9 mouse cellular contexts compared by ENCODE assay signal in genomic region chr1:76283322-76283721, GRCm38 (mm10).
DNase-seq lines count a peak whose midpoint lies in the region; ATAC-seq and TF ChIP-seq lines count a peak whose summit lies in the region.
"Had no signal": no experiment of that assay in that cellular context is flagged by ENCODE, and none has a peak within 500 bp of the region (broad histone marks: within the 10 kb centered on the region; RNA-seq: fewer than 3 reads in every experiment).

No protein-coding gene starts in this region.

- no peak for TF ChIP-seq CTCF in brain, embryonic 14.5 days (IDR thresholded peaks at IDR 0.05; ENCODE audit: borderline replicate concordance, extremely low read depth, insufficient read depth, insufficient read length)

- TF ChIP-seq POLR2A in brain, embryonic 14.5 days (IDR thresholded peaks at IDR 0.05; ENCODE audit: borderline replicate concordance, extremely low read depth, insufficient read depth, insufficient read length, poor library complexity, severe bottlenecking), result no peak

- DNase-seq in adrenal gland, adult 2 months, result peak; percentile 3
- DNase-seq in adrenal gland, postnatal 4 days (ENCODE audit: low spot score in 2 of 2), result no peak
- DNase-seq in kidney, postnatal 25 days, result peak; percentile 31 to 38
- no peak for DNase-seq in kidney, adult 9 months
- peak; percentile 70 for DNase-seq in brain, embryonic 14.5 days (ENCODE audit: low read depth)
- DNase-seq in lung, postnatal 10 days, result peak; percentile 46
- no peak for DNase-seq in natural killer cell, adult 2 months (ENCODE audit: low spot score in 2 of 2)
- DNase-seq: liver, postnatal 0 days had no signal

- ATAC-seq in erythroid progenitor cell, adult 5-6 weeks (replicated peaks; ENCODE audit: low FRiP score, poor library complexity, severe bottlenecking), result no peak
- ATAC-seq: liver, postnatal 0 days had no signal

Comparison
In these comparisons a context has a peak if more than half of its experiments do, and no peak if none do; other contexts are left out.
1. DNase-seq: peak in adrenal gland, adult 2 months (single experiment), kidney, postnatal 25 days (2 of 2), brain, embryonic 14.5 days (single experiment) and lung, postnatal 10 days (single experiment); none in adrenal gland, postnatal 4 days (0 of 2), kidney, adult 9 months (single experiment) and natural killer cell, adult 2 months (0 of 2).